In the genomic region with DNA sequence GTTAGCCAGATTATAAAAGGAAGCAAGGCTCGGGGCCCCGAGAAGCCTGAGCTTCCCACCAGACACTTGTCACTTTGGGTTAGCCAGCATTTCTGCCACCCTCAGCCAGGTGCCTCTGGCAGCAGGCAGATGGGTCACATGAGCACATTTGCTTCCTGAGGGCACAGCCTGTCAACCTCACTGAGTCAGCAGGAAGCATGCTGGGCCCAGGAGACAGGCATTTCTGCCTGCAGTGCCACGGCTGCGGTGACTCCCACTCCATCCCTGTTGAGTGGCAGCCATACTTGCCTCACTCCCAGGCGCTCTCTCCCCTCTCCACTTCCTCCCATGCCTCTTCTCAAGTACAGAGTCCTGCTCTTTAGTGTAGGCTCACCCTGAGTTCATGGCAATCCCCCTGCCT, we compare ENCODE assay signal across 22 mouse cellular contexts. TPM values are rescaled to one million over a fixed set of nuclear protein-coding genes. Genes with fewer than 3 reads are reported as not detected.
DNase-seq lines count a peak whose midpoint lies in the region; ATAC-seq and TF ChIP-seq lines count a peak whose summit lies in the region.
"Had no signal": no experiment of that assay in that cellular context is flagged by ENCODE, and none has a peak within 500 bp of the region (broad histone marks: within the 10 kb centered on the region; RNA-seq: fewer than 3 reads in every experiment).

No protein-coding gene starts in this region.

- 0 out of 2 replicates have a peak overlapping the region, but pooled peaks have one; percentile 23 for H3K27ac ChIP-seq in hindbrain, embryonic 10.5 days
- H3K27ac ChIP-seq in hindbrain, embryonic 13.5 days = no peak overlapping the region
- no peak overlapping the region for H3K27ac ChIP-seq in thymus, adult 2 months (ENCODE audit: control insufficient read depth, insufficient read depth, low read length)
- H3K27ac ChIP-seq in forebrain, embryonic 10.5 days = no peak overlapping the region
- H3K27ac ChIP-seq: embryonic facial prominence, embryonic 15.5 days; liver, embryonic 12.5 days; midbrain, embryonic 13.5 days; neural tube, embryonic 12.5 days had no signal

- peaks cover 29% of the 10 kb centered on the region for H3K4me1 ChIP-seq in hindbrain, embryonic 10.5 days (replicated peaks)
- H3K4me1 ChIP-seq in hindbrain, embryonic 13.5 days (replicated peaks) = peaks cover 16% of the 10 kb centered on the region
- H3K4me1 ChIP-seq in thymus, adult 2 months (replicated peaks; ENCODE audit: control insufficient read depth, insufficient read depth, low read length) = no peaks in the 10 kb centered on the region; the same call in 1 of the 2 replicates
- peaks cover 20% of the 10 kb centered on the region for H3K4me1 ChIP-seq in forebrain, embryonic 10.5 days
- H3K4me1 ChIP-seq: liver, embryonic 12.5 days had no signal

- no peak overlapping the region for H3K4me2 ChIP-seq in hindbrain, embryonic 13.5 days
- H3K4me2 ChIP-seq: embryonic facial prominence, embryonic 15.5 days; limb, embryonic 12.5 days; liver, embryonic 12.5 days; midbrain, embryonic 13.5 days; neural tube, embryonic 12.5 days had no signal

- no peak overlapping the region for H3K9ac ChIP-seq in hindbrain, embryonic 13.5 days
- H3K9ac ChIP-seq: embryonic facial prominence, embryonic 15.5 days; forebrain, postnatal 0 days; limb, embryonic 12.5 days; liver, embryonic 12.5 days; midbrain, embryonic 13.5 days; neural tube, embryonic 12.5 days had no signal

- no peak for TF ChIP-seq POLR2A in thymus, adult 2 months (IDR thresholded peaks at IDR 0.05; ENCODE audit: control insufficient read depth, extremely low read depth, insufficient read depth, low read length, poor library complexity)

- DNase-seq in cerebellum, postnatal 14 days = no peak
- DNase-seq in hindbrain, embryonic 10.5 days (ENCODE audit: low spot score) = no peak
- DNase-seq in thymus, postnatal 10 days (ENCODE audit: low spot score in 2 of 2) = peak; percentile 18 to 29
- no peak for DNase-seq in thymus, adult 2 months
- no peak for DNase-seq in right cerebral cortex, postnatal 25 days
- DNase-seq in forebrain, embryonic 10.5 days (ENCODE audit: extremely low spot score, low spot score) = no peak
- DNase-seq: adrenal gland, postnatal 25 days; cerebellum, adult 9-11 months; forebrain, postnatal 0 days; heart, adult 11 months; lung, adult 2 months; lung, postnatal 36 days; spleen, adult 18-20 months had no signal

- no peak for TF ChIP-seq CTCF in thymus, adult 2 months (IDR thresholded peaks at IDR 0.05; ENCODE audit: borderline replicate concordance, control insufficient read depth, extremely low read depth, insufficient read depth, low read length, poor library complexity)

- H3K27me3 ChIP-seq in hindbrain, embryonic 10.5 days (ENCODE audit: insufficient read depth, poor library complexity, severe bottlenecking) = peaks cover 19% of the 10 kb centered on the region
- peaks cover 18% of the 10 kb centered on the region for H3K27me3 ChIP-seq in hindbrain, embryonic 13.5 days
- H3K27me3 ChIP-seq in thymus, adult 2 months (ENCODE audit: control insufficient read depth, insufficient read depth, low read length) = no peaks in the 10 kb centered on the region
- peaks cover 10% of the 10 kb centered on the region; the same call in 1 of the 2 replicates for H3K27me3 ChIP-seq in forebrain, embryonic 10.5 days (ENCODE audit: poor library complexity, severe bottlenecking)
- H3K27me3 ChIP-seq: embryonic facial prominence, embryonic 15.5 days; limb, embryonic 12.5 days; liver, embryonic 12.5 days; midbrain, embryonic 13.5 days; neural tube, embryonic 12.5 days had no signal

- ATAC-seq in cerebellum, adult (ENCODE audit: insufficient number of reproducible peaks, low FRiP score, low TSS enrichment) = peak; percentile 16; the same call in 1 of the 2 replicates
- no peak for ATAC-seq in hindbrain, embryonic 13.5 days (ENCODE audit: low FRiP score)
- ATAC-seq: forebrain, postnatal 0 days; hindbrain, embryonic 16.5 days; intestine, embryonic 16.5 days; liver, embryonic 12.5 days; midbrain, embryonic 13.5 days had no signal

- H3K4me3 ChIP-seq in hindbrain, embryonic 10.5 days = no peak overlapping the region
- H3K4me3 ChIP-seq in hindbrain, embryonic 13.5 days = no peak overlapping the region
- no peak overlapping the region for H3K4me3 ChIP-seq in thymus, adult 2 months (ENCODE audit: control insufficient read depth, insufficient read depth, low read length)
- H3K4me3 ChIP-seq in forebrain, embryonic 10.5 days = no peak overlapping the region
- H3K4me3 ChIP-seq: embryonic facial prominence, embryonic 15.5 days; limb, embryonic 12.5 days; liver, embryonic 12.5 days; midbrain, embryonic 13.5 days; neural tube, embryonic 12.5 days had no signal

- peaks cover 49% of the 10 kb centered on the region for H3K36me3 ChIP-seq in hindbrain, embryonic 10.5 days
- peaks cover 78% of the 10 kb centered on the region for H3K36me3 ChIP-seq in hindbrain, embryonic 13.5 days
- no peaks in the 10 kb centered on the region for H3K36me3 ChIP-seq in thymus, adult 2 months (ENCODE audit: control insufficient read depth, insufficient read depth, low read length)
- peaks cover 20% of the 10 kb centered on the region for H3K36me3 ChIP-seq in forebrain, embryonic 10.5 days (replicated peaks)

- H3K9me3 ChIP-seq in hindbrain, embryonic 10.5 days = no peaks in the 10 kb centered on the region
- no peaks in the 10 kb centered on the region for H3K9me3 ChIP-seq in hindbrain, embryonic 13.5 days
- no peaks in the 10 kb centered on the region for H3K9me3 ChIP-seq in forebrain, embryonic 10.5 days
- H3K9me3 ChIP-seq: embryonic facial prominence, embryonic 15.5 days; limb, embryonic 12.5 days; liver, embryonic 12.5 days; midbrain, embryonic 13.5 days; neural tube, embryonic 12.5 days had no signal

- WGBS in hindbrain, embryonic 10.5 days = 82% methylated on average over 5 of the region's 5 CpGs
- WGBS in hindbrain, embryonic 13.5 days = 77% methylated on average over 5 of the region's 5 CpGs
- 6% methylated on average over 5 of the region's 5 CpGs for WGBS in thymus, adult 2 months
- WGBS in forebrain, embryonic 10.5 days = 85% methylated on average over 5 of the region's 5 CpGs

RNA-seq across cellular contexts. Expression of a gene that starts 55.6 kb away (rescaled TPM):
- 110 and 119 TPM in 2 replicates for polyA plus RNA-seq in hindbrain, embryonic 10.5 days (2016; fragmentation: Nextera tagmentation; extraction: Ambion mirVana)
- polyA plus RNA-seq in hindbrain, embryonic 13.5 days (2015; fragmentation: Nextera tagmentation; extraction: Ambion mirVana) = 96.3 and 96.8 TPM in 2 replicates
- 70.0 and 79.4 TPM in 2 replicates for polyA plus RNA-seq in thymus, adult 2 months (2012; rRNA removed)
- polyA plus RNA-seq in forebrain, embryonic 10.5 days (2016; fragmentation: Nextera tagmentation; extraction: Ambion mirVana) = 128 and 130 TPM in 2 replicates

Comparison
In these comparisons a context has a peak if more than half of its experiments do, and no peak if none do; other contexts are left out.
1. DNase-seq: peak in thymus, postnatal 10 days (2 of 2); none in cerebellum, postnatal 14 days (0 of 2), hindbrain, embryonic 10.5 days (single experiment), thymus, adult 2 months (single experiment), right cerebral cortex, postnatal 25 days (single experiment) and forebrain, embryonic 10.5 days (single experiment).